Mouse (Mus musculus): ENCODE data around the gene Upp1.

Upp1 gene

GRCm38 (mm10) chr11:9118050-9118420 is at the start of gene Upp1:
TSS of gene Upp1 (plus strand) at chr11:9118103.
- DNase-seq (ENCODE audit: extremely low read depth, low read depth, low spot score): no peak

- no peak for DNase-seq (ENCODE audit: extremely low read depth, low read depth, low spot score)
These were observed 41.5 kb upstream of the Upp1 start for GRCm38 (mm10) chr11:9076444-9076843.

GRCm38 (mm10) chr11:9113189-9113588 is 4.7 kb upstream of the Upp1 start:
- no peak for DNase-seq (ENCODE audit: extremely low read depth, low read depth, low spot score)

GRCm38 (mm10) chr11:9115367-9116120 is 2.4 kb upstream of the Upp1 start:
- DNase-seq (ENCODE audit: extremely low read depth, low read depth, low spot score): no peak

GRCm38 (mm10) chr11:9116121-9116520 is 1.8 kb upstream of the Upp1 start:
- DNase-seq (ENCODE audit: extremely low read depth, low read depth, low spot score): no peak

GRCm38 (mm10) chr11:9116916-9117315 is 987 bp upstream of the Upp1 start:
- no peak for DNase-seq (ENCODE audit: extremely low read depth, low read depth, low spot score)

- peak; percentile 33 for DNase-seq (ENCODE audit: extremely low read depth, low read depth, low spot score)
These were observed 399 bp upstream of the Upp1 start for GRCm38 (mm10) chr11:9117358-9118049.

- DNase-seq (ENCODE audit: extremely low read depth, low read depth, low spot score): no peak
These were observed 668 bp downstream of the Upp1 start for GRCm38 (mm10) chr11:9118421-9119121.

- no peak for DNase-seq (ENCODE audit: extremely low read depth, low read depth, low spot score)
These were observed 1.5 kb downstream of the Upp1 start for GRCm38 (mm10) chr11:9119231-9120020.

GRCm38 (mm10) chr11:9122315-9122714 is 4.4 kb downstream of the Upp1 start:
- no peak for DNase-seq (ENCODE audit: extremely low read depth, low read depth, low spot score)

GRCm38 (mm10) chr11:9126373-9127107 is 8.6 kb downstream of the Upp1 start:
- DNase-seq (ENCODE audit: extremely low read depth, low read depth, low spot score): no peak

- no peak for DNase-seq (ENCODE audit: extremely low read depth, low read depth, low spot score)
These were observed 10.2 kb downstream of the Upp1 start for GRCm38 (mm10) chr11:9128110-9128509.

- DNase-seq (ENCODE audit: extremely low read depth, low read depth, low spot score): no peak
These were observed 11.6 kb downstream of the Upp1 start for GRCm38 (mm10) chr11:9129528-9129927.

- DNase-seq (ENCODE audit: extremely low read depth, low read depth, low spot score): no peak
These were observed 13.8 kb downstream of the Upp1 start for GRCm38 (mm10) chr11:9131688-9132087.

- no peak for DNase-seq (ENCODE audit: extremely low read depth, low read depth, low spot score)
These were observed 17.8 kb downstream of the Upp1 start for GRCm38 (mm10) chr11:9135589-9136246.

GRCm38 (mm10) chr11:9136471-9136870 is 18.6 kb downstream of the Upp1 start:
- no peak for DNase-seq (ENCODE audit: extremely low read depth, low read depth, low spot score)

- no peak for DNase-seq (ENCODE audit: extremely low read depth, low read depth, low spot score)
These were observed 27.2 kb downstream of the Upp1 start for GRCm38 (mm10) chr11:9145113-9145512.

- DNase-seq (ENCODE audit: extremely low read depth, low read depth, low spot score): no peak
These were observed 28.2 kb downstream of the Upp1 start for GRCm38 (mm10) chr11:9146115-9146514.

GRCm38 (mm10) chr11:9146683-9147082 is 28.8 kb downstream of the Upp1 start:
- no peak for DNase-seq (ENCODE audit: extremely low read depth, low read depth, low spot score)

- no peak for DNase-seq (ENCODE audit: extremely low read depth, low read depth, low spot score)
These were observed 30.3 kb downstream of the Upp1 start for GRCm38 (mm10) chr11:9148206-9148605.

All from fat pad, adult 2 months (tissue).